Mouse (Mus musculus) naive thymus-derived CD4-positive, alpha-beta T cell, adult 5 months (primary cell): ENCODE data around the gene Skil. TPM values are rescaled to one million over a fixed set of nuclear protein-coding genes. Genes with fewer than 3 reads are reported as not detected.

ENCODE experiments used
- polyA plus RNA-seq: library from polyadenylated mRNA; unstranded; fragments of 100-300 nt; shearing (Covaris generic); gene quantifications from one replicate; pipeline ENCODE4 v1.2.1, GENCODE M21; 2017

Skil gene
- polyA plus RNA-seq, result 167 TPM

GRCm38 (mm10) chr3:31094531-31095178 is at the start of gene Skil:
Skil (plus strand) TSS chr3:31095058.

GRCm38 (mm10) chr3:31149706-31150105 is 54.8 kb downstream of the Skil start, which contains the start of gene Cldn11:
Cldn11 (plus strand) TSS chr3:31149920.

Other genes starting within 250 kb of the Skil start
- gene Gpr160, start 239.1 kb upstream of the Skil start, polyA plus RNA-seq, result 0.44 TPM
- gene Phc3, start 125.6 kb upstream of the Skil start, polyA plus RNA-seq, result 35.4 TPM
- gene Prkci, start 99.3 kb upstream of the Skil start, polyA plus RNA-seq, result 14.5 TPM
- not detected for gene Cldn11, start 54.9 kb downstream of the Skil start, polyA plus RNA-seq
- not detected for gene Slc7a14, start 215.3 kb downstream of the Skil start, polyA plus RNA-seq